Mouse (Mus musculus): ENCODE measurements around the gene Cdcp2. TPM values are rescaled to one million over a fixed set of nuclear protein-coding genes. Genes with fewer than 3 reads are reported as not detected.

Cdcp2 gene
- polyA plus RNA-seq, 1 experiment = 0.03 TPM

DNA sequence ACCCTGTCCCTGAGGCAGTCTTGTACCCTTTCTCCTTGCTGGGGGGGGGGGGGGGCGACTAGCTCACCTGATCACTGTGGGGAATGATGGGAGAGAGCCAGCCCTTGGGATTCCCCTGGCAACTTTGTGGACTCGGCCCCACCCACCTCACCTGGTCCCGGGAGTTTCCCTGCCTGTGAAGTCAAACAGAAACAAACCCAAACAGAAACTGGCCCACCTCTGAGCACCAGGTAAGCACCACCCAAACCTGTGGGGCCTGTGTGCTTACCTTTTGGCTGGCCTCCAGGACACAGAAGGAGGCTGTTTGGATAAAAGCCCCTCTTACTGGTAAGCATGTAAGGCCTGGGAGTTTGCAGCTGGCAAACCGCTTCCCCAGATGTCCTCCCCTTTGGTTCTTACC, 22.4 kb downstream of the Cdcp2 start:
- DNase-seq (ENCODE audit: low read depth) = no peak
- TF ChIP-seq CTCF (IDR thresholded peaks at IDR 0.05; ENCODE audit: borderline replicate concordance, extremely low read depth, insufficient read depth, insufficient read length) = no peak
- no peak for TF ChIP-seq POLR2A (IDR thresholded peaks at IDR 0.05; ENCODE audit: borderline replicate concordance, extremely low read depth, insufficient read depth, insufficient read length, poor library complexity, severe bottlenecking)

DNA sequence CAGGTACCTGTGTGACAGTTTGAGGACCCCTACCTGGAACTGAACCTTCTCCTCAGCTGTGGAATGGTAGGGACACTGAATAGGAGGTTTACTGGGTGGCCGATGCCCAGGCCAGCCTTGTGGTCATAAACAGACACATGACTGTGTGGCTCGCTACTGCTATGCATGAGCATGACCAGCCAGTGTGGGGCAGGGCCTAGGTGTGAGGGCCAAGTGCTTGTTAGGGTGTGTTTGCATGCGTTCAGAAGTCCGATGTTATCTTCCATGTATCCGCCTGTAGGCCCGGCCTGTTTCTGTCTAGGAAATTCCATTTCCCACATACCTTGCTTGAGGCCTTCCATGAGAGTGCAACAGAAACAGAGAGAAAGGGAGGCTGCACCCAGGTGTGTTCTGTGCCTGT, 24.0 kb downstream of the Cdcp2 start:
- TF ChIP-seq CTCF (IDR thresholded peaks at IDR 0.05; ENCODE audit: borderline replicate concordance, extremely low read depth, insufficient read depth, insufficient read length) = no peak
- no peak for TF ChIP-seq POLR2A (IDR thresholded peaks at IDR 0.05; ENCODE audit: borderline replicate concordance, extremely low read depth, insufficient read depth, insufficient read length, poor library complexity, severe bottlenecking)
- DNase-seq (ENCODE audit: low read depth) = no peak

DNA sequence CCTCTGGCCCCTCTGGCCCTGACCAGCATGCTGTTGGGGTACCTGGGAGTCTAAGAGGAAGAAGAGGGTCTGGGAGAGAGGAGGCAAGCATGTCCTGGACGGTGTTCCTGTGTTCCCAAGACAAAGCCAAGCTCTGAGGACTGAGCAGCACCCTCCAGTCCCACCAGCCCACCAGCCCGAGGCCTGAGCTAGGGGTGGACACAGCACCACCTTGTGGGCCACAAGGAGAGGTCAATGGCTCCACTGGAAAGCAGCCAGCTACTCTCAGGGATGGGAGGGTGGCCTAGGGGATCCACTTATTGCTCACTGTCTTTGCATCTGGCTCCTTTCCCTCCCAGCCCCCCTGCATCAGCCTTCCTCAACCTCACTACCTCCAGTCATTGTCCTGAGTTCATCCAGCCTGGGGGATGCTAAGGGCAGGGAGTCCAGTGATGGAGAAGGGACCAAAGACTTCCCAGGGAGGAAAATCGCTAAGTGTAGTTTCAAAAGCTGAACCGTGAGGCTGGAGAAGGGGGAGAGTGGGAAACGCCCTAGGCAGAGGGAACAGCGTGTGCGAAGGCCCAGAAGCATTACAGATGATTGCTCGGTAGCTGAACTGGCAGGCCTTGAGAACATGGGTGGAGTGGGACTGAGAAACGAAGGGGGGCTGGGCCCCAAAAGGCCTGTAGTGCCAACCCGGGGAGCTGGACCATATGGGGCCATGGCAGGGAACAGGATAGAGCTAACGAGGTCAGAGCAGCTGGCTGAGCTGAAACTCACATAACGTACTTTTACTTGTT, 24.7 kb downstream of the Cdcp2 start:
- peak; percentile 76 for DNase-seq (ENCODE audit: low read depth)
- TF ChIP-seq POLR2A (IDR thresholded peaks at IDR 0.05; ENCODE audit: borderline replicate concordance, extremely low read depth, insufficient read depth, insufficient read length, poor library complexity, severe bottlenecking) = no peak
- peak; percentile 73 for TF ChIP-seq CTCF (IDR thresholded peaks at IDR 0.05; ENCODE audit: borderline replicate concordance, extremely low read depth, insufficient read depth, insufficient read length)

DNA sequence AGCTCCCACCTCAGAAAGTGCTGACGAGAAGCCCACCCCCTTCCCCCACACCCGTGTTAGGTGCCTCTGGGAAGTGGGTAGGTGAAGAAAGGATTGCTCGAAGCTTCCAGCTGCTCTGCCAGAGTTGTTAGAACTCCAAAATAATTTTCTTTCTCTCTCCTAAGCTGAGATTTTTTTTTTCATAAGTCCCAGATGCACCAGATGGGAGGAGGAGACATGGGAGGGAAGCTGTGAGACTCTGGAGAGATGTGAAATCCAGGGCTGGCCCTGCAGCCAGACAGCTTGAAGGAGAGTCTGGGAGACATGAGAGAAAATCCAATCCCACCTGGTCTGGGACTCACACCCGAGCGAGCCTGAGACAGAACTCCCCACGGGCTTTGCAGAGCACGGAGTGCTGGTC, 27.7 kb downstream of the Cdcp2 start:
- TF ChIP-seq CTCF (IDR thresholded peaks at IDR 0.05; ENCODE audit: borderline replicate concordance, extremely low read depth, insufficient read depth, insufficient read length) (no peak), POLR2A (IDR thresholded peaks at IDR 0.05; ENCODE audit: borderline replicate concordance, extremely low read depth, insufficient read depth, insufficient read length, poor library complexity, severe bottlenecking) (no peak)
- DNase-seq (ENCODE audit: low read depth) = no peak

DNA sequence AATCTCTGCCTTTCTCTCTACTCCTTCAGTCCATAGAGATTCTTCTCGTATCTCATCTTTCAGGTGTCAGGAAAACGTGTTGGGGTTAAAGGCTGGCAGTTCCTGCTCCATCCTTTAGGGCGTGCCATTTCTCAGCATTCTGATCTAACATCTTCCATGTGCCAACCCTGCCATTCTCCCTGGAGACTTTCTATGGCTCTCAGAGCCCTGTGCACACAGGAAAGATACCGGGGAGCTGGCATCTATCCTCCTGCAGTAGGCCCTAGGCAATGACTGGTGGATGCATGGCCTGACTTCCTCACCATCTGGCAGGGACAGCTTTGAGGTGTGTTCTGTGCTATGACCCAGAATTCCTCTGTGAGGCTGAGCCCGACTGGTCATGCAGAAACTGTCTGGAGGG, 28.4 kb downstream of the Cdcp2 start:
- TF ChIP-seq POLR2A (IDR thresholded peaks at IDR 0.05; ENCODE audit: borderline replicate concordance, extremely low read depth, insufficient read depth, insufficient read length, poor library complexity, severe bottlenecking) = no peak
- TF ChIP-seq CTCF (IDR thresholded peaks at IDR 0.05; ENCODE audit: borderline replicate concordance, extremely low read depth, insufficient read depth, insufficient read length) = no peak
- no peak for DNase-seq (ENCODE audit: low read depth)

DNA sequence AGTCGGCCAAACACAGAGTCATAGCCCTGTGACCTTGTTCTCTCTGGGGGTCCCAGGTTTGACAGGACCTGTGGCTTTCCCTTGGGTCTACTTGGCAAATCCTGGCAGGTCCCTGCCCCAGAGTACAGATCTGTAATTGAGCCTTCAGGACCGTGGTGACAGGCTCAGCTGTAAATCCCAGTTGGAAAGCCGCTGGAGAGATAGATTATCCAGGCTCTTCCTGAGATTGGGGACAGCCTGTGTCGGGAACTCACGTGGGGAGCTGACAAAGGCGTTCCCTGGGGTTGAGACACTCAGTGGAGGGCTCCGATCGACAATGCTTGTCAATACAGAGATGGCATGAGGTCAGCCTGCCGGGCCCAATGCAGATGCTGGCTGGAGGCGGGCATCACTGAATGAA, 29.7 kb downstream of the Cdcp2 start:
- DNase-seq (ENCODE audit: low read depth) = no peak
- TF ChIP-seq POLR2A (IDR thresholded peaks at IDR 0.05; ENCODE audit: borderline replicate concordance, extremely low read depth, insufficient read depth, insufficient read length, poor library complexity, severe bottlenecking) = no peak

DNA sequence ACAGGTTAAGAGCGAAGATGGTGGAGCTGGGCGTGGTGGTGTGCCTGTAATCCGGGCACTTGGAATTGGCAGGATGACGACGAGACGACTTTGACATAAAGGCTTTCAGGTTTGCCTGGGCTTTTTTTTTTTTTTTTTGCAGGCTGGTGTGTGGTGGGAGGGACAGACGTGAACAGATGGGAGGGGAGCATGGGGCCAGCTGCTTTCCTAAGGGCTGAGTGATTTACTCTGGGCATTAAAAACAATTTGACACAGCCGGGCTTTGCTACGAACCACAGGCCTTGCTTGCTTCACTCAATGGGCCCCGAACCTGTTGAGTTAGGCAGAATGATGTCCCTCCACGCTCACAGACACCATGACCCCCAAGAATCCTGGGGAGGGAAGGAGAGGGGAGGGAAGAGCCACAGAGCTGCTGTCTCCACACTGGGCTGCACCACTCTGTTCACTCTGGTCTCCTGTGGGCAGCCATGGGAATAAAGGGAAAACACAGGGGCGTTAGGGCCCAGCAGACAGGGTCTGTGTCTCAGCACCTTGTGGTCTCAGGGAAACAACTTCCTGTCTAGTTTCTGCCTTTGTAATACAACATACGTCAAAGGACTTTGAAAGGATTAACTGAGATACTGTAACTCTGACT, 30.3 kb downstream of the Cdcp2 start:
- peak; percentile 67 for DNase-seq (ENCODE audit: low read depth)
- TF ChIP-seq CTCF (IDR thresholded peaks at IDR 0.05; ENCODE audit: borderline replicate concordance, extremely low read depth, insufficient read depth, insufficient read length) (no peak), POLR2A (IDR thresholded peaks at IDR 0.05; ENCODE audit: borderline replicate concordance, extremely low read depth, insufficient read depth, insufficient read length, poor library complexity, severe bottlenecking) (no peak)

DNA sequence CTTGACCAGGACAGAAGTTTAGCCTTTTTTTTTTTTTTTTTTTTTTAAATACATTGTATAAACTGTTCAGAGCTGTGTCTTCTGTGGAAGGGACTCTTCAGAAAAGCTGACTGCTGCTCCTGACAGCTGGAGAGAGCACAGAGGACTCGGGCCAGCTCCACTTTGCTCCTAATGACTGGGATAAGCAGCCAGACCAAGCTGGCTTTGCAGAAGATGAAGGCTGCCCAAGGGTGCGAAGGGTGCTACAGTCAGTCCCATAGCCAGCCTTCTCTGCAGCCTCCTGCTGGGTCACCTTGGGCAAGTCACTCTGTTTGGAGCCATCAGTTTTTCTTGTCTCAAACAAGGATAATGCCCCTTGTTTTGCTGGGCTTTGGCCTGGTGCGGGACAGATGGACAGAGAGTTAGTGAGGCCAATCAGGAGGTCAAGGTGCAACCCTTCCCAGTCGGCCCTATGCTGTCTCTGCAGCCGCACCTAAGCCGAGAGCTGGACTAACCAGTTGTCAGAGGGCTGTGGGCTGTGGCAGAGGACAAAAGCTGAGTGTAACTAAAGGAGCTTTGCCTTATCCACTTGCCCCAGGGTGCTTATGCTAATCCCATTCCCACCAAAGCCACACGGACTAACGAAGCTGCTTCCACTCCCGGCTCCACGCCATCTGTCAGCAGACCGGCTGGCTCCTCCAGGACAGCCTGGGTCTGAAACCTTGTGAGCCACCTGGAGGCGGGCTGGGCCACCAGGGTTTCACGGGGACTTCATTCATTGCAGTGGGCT, 31.4 kb downstream of the Cdcp2 start:
- no peak for TF ChIP-seq POLR2A (IDR thresholded peaks at IDR 0.05; ENCODE audit: borderline replicate concordance, extremely low read depth, insufficient read depth, insufficient read length, poor library complexity, severe bottlenecking)
- no peak for TF ChIP-seq CTCF (IDR thresholded peaks at IDR 0.05; ENCODE audit: borderline replicate concordance, extremely low read depth, insufficient read depth, insufficient read length)
- DNase-seq (ENCODE audit: low read depth) = peak; percentile 88

DNA sequence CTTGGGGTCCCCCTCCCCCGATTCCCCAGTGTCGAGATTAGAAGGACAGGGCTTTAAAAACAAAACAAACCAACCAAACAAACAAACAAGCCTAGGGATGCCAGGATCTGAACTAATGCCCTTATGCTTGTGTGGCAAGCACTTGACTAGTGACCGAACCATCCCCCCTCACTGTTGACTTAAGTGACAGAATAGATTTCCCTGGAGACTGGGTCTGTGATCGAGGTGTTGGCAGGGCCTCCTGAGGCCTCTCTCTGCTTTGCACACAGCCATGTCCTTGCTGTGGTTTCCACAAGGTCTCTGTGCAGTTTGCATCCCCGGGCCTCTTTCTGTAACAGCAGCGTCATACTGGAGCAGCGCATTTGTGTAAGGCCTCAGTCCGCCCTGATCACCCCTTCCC, 32.7 kb downstream of the Cdcp2 start:
- no peak for DNase-seq (ENCODE audit: low read depth)
- no peak for TF ChIP-seq POLR2A (IDR thresholded peaks at IDR 0.05; ENCODE audit: borderline replicate concordance, extremely low read depth, insufficient read depth, insufficient read length, poor library complexity, severe bottlenecking)
- TF ChIP-seq CTCF (IDR thresholded peaks at IDR 0.05; ENCODE audit: borderline replicate concordance, extremely low read depth, insufficient read depth, insufficient read length) = no peak

DNA sequence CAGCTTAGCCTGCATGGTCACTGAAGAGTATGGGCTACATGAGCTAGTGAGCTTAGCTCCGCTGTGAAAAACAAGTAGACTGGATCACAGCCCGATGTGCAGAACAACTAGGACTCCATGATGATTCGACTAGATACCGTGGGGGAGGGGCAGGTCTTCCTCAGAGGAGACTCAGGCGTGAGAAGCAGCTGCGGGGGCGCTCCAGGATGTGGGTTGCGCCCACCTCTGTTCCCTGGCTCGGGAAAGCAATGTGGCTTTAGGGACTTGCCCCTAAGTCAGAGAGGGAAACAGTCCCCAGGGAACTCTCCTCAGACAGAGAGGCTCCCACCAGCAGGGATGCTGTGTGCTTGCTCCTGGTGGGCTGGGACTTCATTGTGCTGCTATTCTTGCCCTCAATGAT, 33.8 kb downstream of the Cdcp2 start:
- TF ChIP-seq POLR2A (IDR thresholded peaks at IDR 0.05; ENCODE audit: borderline replicate concordance, extremely low read depth, insufficient read depth, insufficient read length, poor library complexity, severe bottlenecking) (no peak), CTCF (IDR thresholded peaks at IDR 0.05; ENCODE audit: borderline replicate concordance, extremely low read depth, insufficient read depth, insufficient read length) (no peak)
- no peak for DNase-seq (ENCODE audit: low read depth)

DNA sequence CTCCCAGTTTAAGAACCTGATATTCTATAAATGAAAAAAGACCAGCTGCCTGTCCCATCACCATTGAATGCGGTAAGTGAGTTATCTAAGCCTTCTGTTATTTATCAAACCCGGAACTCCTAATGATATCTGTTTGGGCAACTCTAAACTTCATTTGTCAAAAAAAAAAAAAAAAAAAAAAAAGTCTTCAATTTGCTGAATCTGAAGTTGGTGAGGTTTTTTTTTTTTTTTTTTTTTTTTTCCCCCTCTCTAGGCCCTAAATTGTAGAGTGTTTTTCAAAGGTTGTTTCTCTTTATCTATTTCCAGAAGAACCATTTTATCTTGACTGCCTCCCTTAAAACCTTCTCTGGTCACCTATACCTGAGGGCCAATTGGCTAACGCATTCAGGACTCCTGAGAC, 38.2 kb downstream of the Cdcp2 start:
- TF ChIP-seq CTCF (IDR thresholded peaks at IDR 0.05; ENCODE audit: borderline replicate concordance, extremely low read depth, insufficient read depth, insufficient read length) (no peak), POLR2A (IDR thresholded peaks at IDR 0.05; ENCODE audit: borderline replicate concordance, extremely low read depth, insufficient read depth, insufficient read length, poor library complexity, severe bottlenecking) (no peak)

More for the DNA sequence above, 38.2 kb downstream of the Cdcp2 start:
- DNase-seq (ENCODE audit: low read depth) = no peak

All from brain, embryonic 14.5 days (tissue).